Mouse (Mus musculus): ENCODE measurements around the gene Klhl13. TPM values are rescaled to one million over a fixed set of nuclear protein-coding genes. Genes with fewer than 3 reads are reported as not detected.

Klhl13 gene
- polyA plus RNA-seq (2015; fragmentation: Nextera tagmentation; extraction: Ambion mirVana) = 118 and 120 TPM in 2 replicates

DNA sequence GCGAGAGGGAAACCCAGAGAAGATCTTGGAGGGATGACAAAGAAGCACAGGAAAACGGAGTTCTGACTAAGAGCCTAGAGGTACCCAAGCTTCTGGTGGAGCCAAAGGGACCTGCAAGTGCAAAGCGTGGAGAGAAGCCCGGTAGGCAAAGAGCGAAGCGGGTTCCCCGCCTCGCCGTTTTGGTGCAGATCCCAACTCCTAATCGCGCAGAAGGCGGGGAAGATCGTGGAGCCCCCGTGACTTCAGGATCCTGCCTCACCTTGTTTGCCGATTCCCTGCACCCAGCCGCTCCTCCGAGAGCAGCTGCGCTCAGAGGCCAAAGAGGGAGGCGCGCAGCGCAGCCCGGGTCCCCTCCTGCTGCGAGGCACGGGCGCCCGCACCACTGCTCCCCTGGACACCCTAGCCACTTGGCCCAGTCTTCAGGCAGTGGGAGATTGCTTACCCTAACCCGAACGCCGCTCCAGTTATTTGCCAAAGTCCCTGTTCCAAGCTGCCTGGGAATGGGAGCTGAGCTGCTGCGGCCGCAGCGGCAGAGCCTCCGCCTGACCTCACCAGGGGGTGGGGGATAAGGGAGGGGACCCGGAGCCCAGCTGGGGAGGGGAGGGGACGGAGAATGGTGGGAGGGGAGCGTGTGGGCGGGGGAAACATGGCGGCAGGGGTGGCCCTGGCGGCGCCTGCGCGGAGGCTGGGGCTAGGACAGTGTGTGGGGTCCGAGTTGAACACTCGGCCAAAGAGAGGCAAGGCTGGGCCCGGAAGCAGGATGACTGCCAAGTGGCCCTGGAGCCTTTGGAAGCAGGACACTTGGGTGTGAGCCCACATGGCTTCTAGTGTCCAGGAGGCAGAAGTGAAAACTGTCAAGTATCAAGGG lies at the start of gene Klhl13:
Gene Klhl13, minus strand, starts transcription at position 569 of the 868 bp plus-strand sequence.
- peak; percentile 91 for ATAC-seq (ENCODE audit: low read depth)
- peak within 1 kb of the TSS; percentile 56 for H3K4me3 ChIP-seq
- peaks cover 8% of the 10 kb centered on the region; the same call in 1 of the 2 replicates for H3K4me1 ChIP-seq (replicated peaks)
- peak within 1 kb of the TSS; percentile 55 for H3K4me2 ChIP-seq
- H3K27ac ChIP-seq (replicated peaks) = peak within 1 kb of the TSS; percentile 70
- H3K9ac ChIP-seq = peak within 1 kb of the TSS; percentile 74
- H3K9me3 ChIP-seq = no peaks in the 10 kb centered on the region
- no peaks in the 10 kb centered on the region for H3K27me3 ChIP-seq
- no peaks in the 10 kb centered on the region for H3K36me3 ChIP-seq
- WGBS = 14% methylated on average over 36 of the region's 45 CpGs

- Histone ChIP-seq H3K27me3 (no peaks in the 10 kb centered on the region), H3K36me3 (no peaks in the 10 kb centered on the region), H3K9me3 (no peaks in the 10 kb centered on the region), H3K4me1 (replicated peaks) (no peaks in the 10 kb centered on the region), H3K9ac (no peak overlapping the region), H3K4me2 (no peak overlapping the region), H3K4me3 (no peak overlapping the region), H3K27ac (replicated peaks) (no peak overlapping the region)
- no peak for ATAC-seq (ENCODE audit: low read depth)
- 63% methylated on average over 4 of the region's 4 CpGs for WGBS
Observed at GRCm38 (mm10) chrX:23409296-23410149, 44.6 kb upstream of the Klhl13 start.

GRCm38 (mm10) chrX:23388716-23389115 lies 23.8 kb upstream of the Klhl13 start:
- no peak for ATAC-seq (ENCODE audit: low read depth)
- H3K4me3 ChIP-seq = no peak overlapping the region

DNA sequence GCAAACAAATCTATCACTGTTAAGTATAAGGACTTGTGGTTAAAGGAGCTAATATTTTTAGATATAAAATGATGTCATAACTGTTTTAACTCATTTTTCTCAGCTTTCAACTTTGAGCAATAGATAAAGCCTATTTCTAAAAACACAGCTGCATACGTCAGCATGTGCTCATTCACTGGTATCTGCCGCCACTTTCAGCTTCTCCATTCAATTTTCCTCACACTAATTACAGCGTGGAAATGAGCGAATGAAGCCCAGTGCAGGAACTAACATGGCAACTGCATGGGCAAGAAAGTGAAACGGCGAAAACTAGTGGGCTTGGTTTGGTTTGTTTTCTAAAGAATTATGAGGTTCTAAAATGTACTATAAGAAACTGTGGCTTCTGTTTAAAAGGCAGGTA lies 1.4 kb downstream of the Klhl13 start:
- H3K27ac ChIP-seq (replicated peaks) = no peak overlapping the region
- peak overlapping the region; percentile 56 for H3K4me3 ChIP-seq
- WGBS = 33% methylated on average over 6 of the region's 6 CpGs
- H3K36me3 ChIP-seq = no peaks in the 10 kb centered on the region
- H3K27me3 ChIP-seq = no peaks in the 10 kb centered on the region
- no peak overlapping the region for H3K9ac ChIP-seq
- ATAC-seq (ENCODE audit: low read depth) = no peak
- no peaks in the 10 kb centered on the region for H3K9me3 ChIP-seq
- peaks cover 8% of the 10 kb centered on the region; the same call in 1 of the 2 replicates for H3K4me1 ChIP-seq (replicated peaks)
- peak overlapping the region; percentile 55 for H3K4me2 ChIP-seq

More at GRCm38 (mm10) chrX:23388716-23389115, 23.8 kb upstream of the Klhl13 start:
- Histone ChIP-seq H3K4me2 (no peak overlapping the region), H3K4me1 (replicated peaks) (no peaks in the 10 kb centered on the region), H3K9me3 (0 out of 2 replicates have a peak, but pooled peaks cover 2% of the 10 kb centered on the region), H3K27ac (replicated peaks) (no peak overlapping the region), H3K27me3 (no peaks in the 10 kb centered on the region), H3K36me3 (no peaks in the 10 kb centered on the region), H3K9ac (no peak overlapping the region)
- 64% methylated on average over 4 of the region's 4 CpGs for WGBS

- 91% methylated on average over 3 of the region's 3 CpGs for WGBS
Observed at GRCm38 (mm10) chrX:23360446-23360845, 4.4 kb downstream of the Klhl13 start.

DNA sequence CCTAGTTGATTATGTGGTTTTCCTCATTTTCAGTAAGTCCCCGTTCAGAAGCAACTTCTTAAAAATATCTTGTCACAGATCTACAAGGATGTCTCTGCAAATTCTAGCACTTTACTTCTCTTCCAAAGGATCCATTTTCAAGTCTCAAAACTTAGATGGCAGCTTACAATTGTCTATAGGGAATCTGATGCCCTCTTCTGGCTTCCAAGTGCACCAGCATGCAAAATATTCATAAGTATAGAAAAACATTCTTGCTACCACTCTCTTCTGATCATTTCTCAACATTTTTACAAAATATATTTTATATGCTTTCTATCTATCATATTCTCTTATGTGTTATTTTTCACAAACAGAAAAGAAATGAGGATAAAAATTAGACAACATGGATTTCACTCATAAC lies 14.8 kb downstream of the Klhl13 start:
- WGBS = 88% methylated on average over 1 of the region's 1 CpGs
- no peak overlapping the region for H3K4me3 ChIP-seq
- H3K9ac ChIP-seq = no peak overlapping the region
- no peak overlapping the region for H3K4me2 ChIP-seq
- H3K36me3 ChIP-seq = no peaks in the 10 kb centered on the region
- H3K27me3 ChIP-seq = no peaks in the 10 kb centered on the region
- no peak for ATAC-seq (ENCODE audit: low read depth)
- H3K9me3 ChIP-seq = no peaks in the 10 kb centered on the region
- H3K27ac ChIP-seq (replicated peaks) = no peak overlapping the region
- H3K4me1 ChIP-seq (replicated peaks) = no peaks in the 10 kb centered on the region

More at GRCm38 (mm10) chrX:23360446-23360845, 4.4 kb downstream of the Klhl13 start:
- Histone ChIP-seq H3K36me3 (no peaks in the 10 kb centered on the region), H3K9ac (no peak overlapping the region), H3K27me3 (no peaks in the 10 kb centered on the region), H3K27ac (replicated peaks) (no peak overlapping the region), H3K9me3 (no peaks in the 10 kb centered on the region), H3K4me1 (replicated peaks) (peaks cover 8% of the 10 kb centered on the region; the same call in 1 of the 2 replicates), H3K4me2 (no peak overlapping the region), H3K4me3 (no peak overlapping the region)
- ATAC-seq (ENCODE audit: low read depth) = no peak

DNA sequence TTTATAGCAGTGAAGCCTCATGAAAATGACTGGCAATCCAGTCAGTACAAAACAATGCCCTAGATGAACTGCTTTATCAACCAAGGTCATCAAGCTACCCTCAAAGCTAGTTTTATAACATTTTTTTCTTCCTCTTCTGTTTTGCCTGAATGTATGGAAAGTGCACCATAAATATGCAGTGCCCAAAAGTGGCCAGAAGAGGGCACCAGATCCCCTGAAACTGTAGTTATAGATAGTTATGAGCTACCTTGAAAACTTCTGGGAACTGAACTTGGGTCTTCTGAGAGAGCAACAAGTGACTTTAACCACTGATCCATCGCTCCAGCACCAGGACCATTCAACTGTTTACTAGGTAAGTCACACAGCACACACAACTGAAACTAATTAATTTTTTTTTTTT lies 36.8 kb downstream of the Klhl13 start:
- Histone ChIP-seq H3K4me2 (no peak overlapping the region), H3K36me3 (no peaks in the 10 kb centered on the region), H3K27ac (replicated peaks) (no peak overlapping the region), H3K9me3 (no peaks in the 10 kb centered on the region), H3K4me3 (no peak overlapping the region), H3K27me3 (no peaks in the 10 kb centered on the region), H3K4me1 (replicated peaks) (no peaks in the 10 kb centered on the region), H3K9ac (no peak overlapping the region)
- 48% methylated on average over 1 of the region's 1 CpGs for WGBS
- ATAC-seq (ENCODE audit: low read depth) = no peak

- Histone ChIP-seq H3K4me1 (replicated peaks) (no peaks in the 10 kb centered on the region), H3K36me3 (no peaks in the 10 kb centered on the region), H3K9ac (no peak overlapping the region), H3K4me2 (no peak overlapping the region), H3K27ac (replicated peaks) (no peak overlapping the region), H3K4me3 (no peak overlapping the region), H3K27me3 (no peaks in the 10 kb centered on the region), H3K9me3 (no peaks in the 10 kb centered on the region)
- ATAC-seq (ENCODE audit: low read depth) = no peak
Observed at GRCm38 (mm10) chrX:23318857-23319256, 46.0 kb downstream of the Klhl13 start.

GRCm38 (mm10) chrX:23295952-23296598 lies 68.8 kb downstream of the Klhl13 start:
- Histone ChIP-seq H3K4me1 (replicated peaks) (no peaks in the 10 kb centered on the region), H3K4me3 (no peak overlapping the region), H3K9me3 (no peaks in the 10 kb centered on the region), H3K27me3 (no peaks in the 10 kb centered on the region), H3K27ac (replicated peaks) (no peak overlapping the region), H3K9ac (no peak overlapping the region), H3K36me3 (no peaks in the 10 kb centered on the region), H3K4me2 (no peak overlapping the region)
- ATAC-seq (ENCODE audit: low read depth) = peak; percentile 83
- WGBS = 35% methylated on average over 5 of the region's 5 CpGs

DNA sequence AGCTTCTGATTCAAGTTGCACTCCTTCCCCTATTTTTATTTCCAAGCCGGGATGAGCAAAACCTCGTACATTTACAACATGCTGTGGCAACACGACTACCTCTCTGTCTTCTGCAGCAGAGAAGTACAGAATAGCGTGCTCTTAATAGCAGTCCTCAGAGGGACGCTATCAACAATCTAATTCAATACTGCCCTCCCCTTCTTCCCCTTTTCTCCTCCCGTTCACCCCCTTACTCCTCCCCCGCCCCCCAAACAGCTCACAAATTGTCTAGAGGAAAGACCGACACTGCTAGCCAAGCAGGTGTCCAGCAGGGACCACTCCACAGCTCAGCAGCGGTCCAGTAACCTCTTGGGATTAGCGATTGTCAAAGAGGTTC lies 79.5 kb downstream of the Klhl13 start:
- no peaks in the 10 kb centered on the region for H3K36me3 ChIP-seq
- H3K9ac ChIP-seq = peak overlapping the region; percentile 64
- H3K9me3 ChIP-seq = no peaks in the 10 kb centered on the region
- H3K27me3 ChIP-seq = no peaks in the 10 kb centered on the region
- H3K4me1 ChIP-seq (replicated peaks) = no peaks in the 10 kb centered on the region
- peak overlapping the region; percentile 38 for H3K4me3 ChIP-seq
- ATAC-seq (ENCODE audit: low read depth) = peak; percentile 78
- WGBS = 16% methylated on average over 10 of the region's 10 CpGs
- H3K4me2 ChIP-seq = peak overlapping the region; percentile 50
- peak overlapping the region; percentile 81 for H3K27ac ChIP-seq (replicated peaks)

- ATAC-seq (ENCODE audit: low read depth) = peak; percentile 70
- Histone ChIP-seq H3K4me1 (replicated peaks) (no peaks in the 10 kb centered on the region), H3K4me3 (peak overlapping the region; percentile 38), H3K4me2 (peak overlapping the region; percentile 50), H3K9me3 (no peaks in the 10 kb centered on the region), H3K27ac (replicated peaks) (peak overlapping the region; percentile 81), H3K27me3 (no peaks in the 10 kb centered on the region), H3K36me3 (no peaks in the 10 kb centered on the region), H3K9ac (peak overlapping the region; percentile 64)
- WGBS = 39% methylated on average over 11 of the region's 11 CpGs
Observed at GRCm38 (mm10) chrX:23284530-23285441, 80.1 kb downstream of the Klhl13 start.

All from neural tube, embryonic 13.5 days (tissue).